Mouse (Mus musculus): Measurements from ENCODE around the gene Hoxb9. TPM values are rescaled to one million over a fixed set of nuclear protein-coding genes. Genes with fewer than 3 reads are reported as not detected.

The Hoxb9 gene
- polyA plus RNA-seq, 1 experiment from 2014 or later: not detected

GRCm38 (mm10) chr11:96271541-96272011, 319 bp downstream of the Hoxb9 start:
- Histone ChIP-seq H3K4me1 (peaks cover 9% of the 10 kb centered on the region; the same call in 1 of the 2 replicates), H3K27me3 (peaks cover 99% of the 10 kb centered on the region), H3K9me3 (no peaks in the 10 kb centered on the region), H3K27ac (replicated peaks) (no peak overlapping the region), H3K9ac (replicated peaks) (no peak overlapping the region), H3K4me3 (no peak overlapping the region), H3K4me2 (replicated peaks) (no peak overlapping the region), H3K36me3 (no peaks in the 10 kb centered on the region)
- ATAC-seq (replicated peaks): no peak
- WGBS: under 1% methylated on average over 52 of the region's 52 CpGs

DNA sequence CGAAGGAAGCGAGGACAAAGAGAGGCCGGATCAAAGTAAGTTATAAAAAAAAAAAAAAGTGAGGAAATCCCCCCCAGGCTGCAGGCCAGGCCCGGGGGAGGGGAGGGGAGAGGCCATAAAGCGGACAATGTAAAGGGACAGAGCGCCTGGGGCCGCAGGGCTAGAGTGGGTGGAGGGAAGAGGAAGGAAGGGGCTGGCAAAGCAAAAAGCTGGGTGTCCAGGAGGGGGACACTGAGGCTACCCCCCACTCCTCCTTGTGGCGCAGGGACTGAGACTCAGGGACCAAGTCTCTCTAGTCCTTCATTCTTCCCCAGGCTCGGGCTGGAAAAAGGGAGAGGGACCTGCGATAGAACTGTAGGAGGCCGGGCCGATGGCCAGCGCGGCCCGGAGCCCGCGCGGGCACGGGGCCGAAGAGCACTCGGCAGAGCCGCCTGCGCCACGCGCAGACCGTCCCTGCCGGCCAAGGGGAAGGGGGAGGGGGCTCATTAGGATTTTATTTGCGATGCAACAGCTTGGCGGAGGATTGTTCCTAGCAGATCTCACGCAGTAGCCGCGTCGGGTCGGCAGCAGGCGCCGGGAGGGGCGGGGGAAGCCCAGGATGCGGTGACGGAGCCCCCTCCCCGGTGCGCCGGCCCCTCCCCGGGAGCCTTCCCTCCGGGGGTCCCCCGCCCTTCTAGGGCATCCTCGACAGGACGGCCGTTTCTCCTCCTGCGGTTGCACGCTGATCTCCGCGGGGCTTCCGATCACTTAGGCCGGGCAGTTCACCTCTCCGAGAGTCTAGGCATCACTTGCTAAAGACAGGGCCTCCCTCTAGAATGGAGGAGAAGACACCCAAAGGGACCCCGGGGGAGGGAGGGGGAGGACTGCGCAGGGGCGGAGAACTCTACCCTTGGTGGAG, 1.0 kb downstream of the Hoxb9 start:
- under 1% methylated on average over 58 of the region's 58 CpGs for WGBS
- no peak for ATAC-seq (replicated peaks)
- Histone ChIP-seq H3K4me3 (peak overlapping the region; percentile 13; the same call in 1 of the 2 replicates), H3K4me1 (peaks cover 9% of the 10 kb centered on the region; the same call in 1 of the 2 replicates), H3K27ac (replicated peaks) (no peak overlapping the region), H3K9ac (replicated peaks) (no peak overlapping the region), H3K4me2 (replicated peaks) (peak overlapping the region; percentile 8; the same call in 1 of the 2 replicates), H3K27me3 (peaks cover 99% of the 10 kb centered on the region), H3K9me3 (no peaks in the 10 kb centered on the region), H3K36me3 (no peaks in the 10 kb centered on the region)

DNA sequence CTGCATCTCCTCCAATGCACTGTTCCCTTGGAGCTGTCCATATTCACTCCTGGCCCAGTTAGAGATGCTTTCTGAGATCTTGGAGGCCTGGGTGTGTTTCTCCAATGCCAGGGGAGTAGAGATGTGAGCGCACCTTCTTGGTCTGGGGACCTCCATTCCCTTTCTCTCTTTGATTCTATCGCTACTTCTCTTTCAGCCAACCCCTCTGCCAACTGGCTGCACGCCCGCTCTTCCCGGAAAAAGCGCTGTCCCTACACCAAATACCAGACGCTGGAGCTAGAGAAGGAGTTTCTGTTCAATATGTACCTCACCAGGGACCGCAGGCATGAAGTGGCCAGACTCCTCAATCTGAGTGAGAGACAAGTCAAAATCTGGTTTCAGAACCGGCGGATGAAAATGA, 3.2 kb downstream of the Hoxb9 start:
- Histone ChIP-seq H3K9me3 (no peaks in the 10 kb centered on the region), H3K4me1 (peaks cover 9% of the 10 kb centered on the region; the same call in 1 of the 2 replicates), H3K9ac (replicated peaks) (no peak overlapping the region), H3K27me3 (peaks cover 100% of the 10 kb centered on the region), H3K36me3 (no peaks in the 10 kb centered on the region), H3K27ac (replicated peaks) (no peak overlapping the region), H3K4me3 (no peak overlapping the region), H3K4me2 (replicated peaks) (no peak overlapping the region)
- ATAC-seq (replicated peaks): no peak
- 2% methylated on average over 10 of the region's 10 CpGs for WGBS

DNA sequence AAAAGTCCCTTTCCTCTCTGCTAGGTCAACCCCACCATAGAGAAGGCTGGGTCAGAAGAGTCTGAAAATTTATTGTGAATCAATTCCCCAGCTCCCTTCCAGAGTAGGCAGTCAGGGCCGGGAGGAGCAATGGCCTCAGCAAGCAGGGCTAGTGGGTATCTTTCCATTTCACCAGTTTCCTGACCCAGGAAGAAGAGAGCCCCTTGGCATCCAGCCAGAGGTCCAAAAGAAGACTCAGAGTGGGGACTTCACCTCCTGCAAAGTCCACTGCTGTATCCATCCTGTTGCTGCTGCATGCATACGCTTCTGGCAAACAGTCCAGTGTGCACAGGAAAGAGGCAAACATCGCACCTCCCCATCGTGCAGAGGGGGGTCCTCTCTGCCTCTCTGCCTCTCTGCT, 4.6 kb downstream of the Hoxb9 start:
- Histone ChIP-seq H3K4me1 (peaks cover 8% of the 10 kb centered on the region; the same call in 1 of the 2 replicates), H3K36me3 (no peaks in the 10 kb centered on the region), H3K4me3 (no peak overlapping the region), H3K27ac (replicated peaks) (no peak overlapping the region), H3K27me3 (peaks cover 100% of the 10 kb centered on the region), H3K9me3 (no peaks in the 10 kb centered on the region), H3K9ac (replicated peaks) (no peak overlapping the region), H3K4me2 (replicated peaks) (no peak overlapping the region)
- 7% methylated on average over 4 of the region's 4 CpGs for WGBS
- ATAC-seq (replicated peaks): no peak

GRCm38 (mm10) chr11:96277151-96278044, 6.1 kb downstream of the Hoxb9 start:
- ATAC-seq (replicated peaks): no peak
- no peak overlapping the region for H3K27ac ChIP-seq (replicated peaks)
- no peaks in the 10 kb centered on the region for H3K36me3 ChIP-seq
- peaks cover 100% of the 10 kb centered on the region for H3K27me3 ChIP-seq
- H3K4me3 ChIP-seq: no peak overlapping the region
- H3K9ac ChIP-seq (replicated peaks): no peak overlapping the region
- WGBS: 1% methylated on average over 35 of the region's 35 CpGs
- no peak overlapping the region for H3K4me2 ChIP-seq (replicated peaks)
- peaks cover 2% of the 10 kb centered on the region; the same call in 1 of the 2 replicates for H3K4me1 ChIP-seq
- H3K9me3 ChIP-seq: no peaks in the 10 kb centered on the region

DNA sequence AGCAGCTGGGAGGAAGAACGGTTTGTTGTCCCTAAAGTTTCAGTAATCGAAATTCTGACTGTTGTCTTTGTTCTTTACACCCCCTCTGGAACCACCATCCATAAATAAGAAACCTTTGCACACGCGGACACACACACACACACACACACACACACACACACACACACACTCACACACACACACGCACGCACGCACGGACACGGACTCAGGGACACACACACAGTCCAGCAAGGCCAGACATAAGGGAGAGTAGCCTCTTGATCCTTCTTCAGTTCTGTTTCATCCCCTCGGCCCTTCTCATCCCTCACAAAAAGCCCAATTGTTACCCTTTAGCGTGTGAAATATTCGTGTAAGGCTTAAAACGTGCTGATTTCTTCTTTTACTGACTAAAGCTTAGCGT, 7.1 kb downstream of the Hoxb9 start:
- WGBS: 12% methylated on average over 14 of the region's 14 CpGs
- Histone ChIP-seq H3K27me3 (peaks cover 100% of the 10 kb centered on the region), H3K9ac (replicated peaks) (no peak overlapping the region), H3K4me1 (no peaks in the 10 kb centered on the region), H3K4me2 (replicated peaks) (no peak overlapping the region), H3K4me3 (no peak overlapping the region), H3K36me3 (no peaks in the 10 kb centered on the region), H3K27ac (replicated peaks) (no peak overlapping the region), H3K9me3 (no peaks in the 10 kb centered on the region)
- no peak for ATAC-seq (replicated peaks)

GRCm38 (mm10) chr11:96278773-96279172, 7.5 kb downstream of the Hoxb9 start:
- WGBS: under 1% methylated on average over 9 of the region's 9 CpGs
- H3K27ac ChIP-seq (replicated peaks): no peak overlapping the region
- no peak overlapping the region for H3K4me3 ChIP-seq
- H3K27me3 ChIP-seq: peaks cover 100% of the 10 kb centered on the region
- H3K9ac ChIP-seq (replicated peaks): no peak overlapping the region
- no peak; the same call in 1 of the 2 replicates for ATAC-seq (replicated peaks)
- H3K36me3 ChIP-seq: no peaks in the 10 kb centered on the region
- no peaks in the 10 kb centered on the region for H3K9me3 ChIP-seq
- no peaks in the 10 kb centered on the region for H3K4me1 ChIP-seq
- H3K4me2 ChIP-seq (replicated peaks): no peak overlapping the region

- Histone ChIP-seq H3K4me2 (replicated peaks) (no peak overlapping the region), H3K27ac (replicated peaks) (no peak overlapping the region)
These were observed 8.4 kb downstream of the Hoxb9 start for GRCm38 (mm10) chr11:96279421-96280233.

DNA sequence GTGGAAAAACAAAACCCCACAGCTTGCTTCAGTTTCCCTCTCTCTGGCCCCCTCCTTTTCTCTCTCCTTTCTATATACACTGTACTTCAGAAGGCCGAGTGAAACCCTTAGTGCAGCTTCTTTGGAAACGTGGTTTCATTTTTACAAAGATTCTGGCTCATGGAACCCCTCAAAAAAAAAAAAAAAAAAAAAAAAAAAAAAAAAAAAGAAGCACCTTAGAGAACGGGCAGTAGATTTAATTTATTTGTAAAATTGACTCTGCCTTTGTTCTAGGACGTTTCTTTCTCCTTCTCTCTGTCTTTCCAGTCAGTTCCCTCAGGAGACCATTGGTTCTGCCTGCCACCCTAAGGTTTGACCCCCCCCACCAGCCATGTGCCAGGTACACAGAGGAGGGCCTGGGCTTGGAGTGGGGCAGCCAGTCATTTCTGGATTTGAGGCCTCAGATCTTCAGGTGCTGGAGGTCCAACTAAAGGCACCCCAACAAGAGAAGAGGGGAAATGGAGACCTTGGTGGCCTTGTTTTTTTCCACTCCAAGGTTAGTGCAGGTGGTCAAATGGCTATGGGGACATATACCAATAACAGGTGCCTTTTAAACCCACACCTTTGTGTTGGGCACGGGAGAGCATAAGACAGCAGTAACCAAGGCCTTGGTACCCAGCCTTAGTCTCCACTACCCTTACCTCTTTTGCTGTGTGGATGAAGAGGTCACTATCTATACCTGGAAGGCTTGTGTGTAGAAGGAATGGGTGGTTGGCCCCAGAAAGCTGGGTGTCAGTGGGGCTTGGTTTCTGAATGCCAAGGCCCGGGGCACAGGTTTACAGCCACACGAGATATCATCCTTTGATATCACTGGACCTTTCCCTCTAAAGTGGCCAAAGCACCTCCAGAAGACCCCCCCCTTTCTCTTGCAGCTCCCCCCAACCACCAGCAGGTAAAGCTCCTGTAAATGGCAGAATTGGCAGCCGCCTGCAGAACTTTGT, 9.4 kb downstream of the Hoxb9 start:
- no peak overlapping the region for H3K4me3 ChIP-seq
- ATAC-seq (replicated peaks): no peak
- WGBS: 8% methylated on average over 8 of the region's 8 CpGs

More at GRCm38 (mm10) chr11:96279421-96280233, 8.4 kb downstream of the Hoxb9 start:
- H3K4me3 ChIP-seq: no peak overlapping the region
- H3K4me1 ChIP-seq: peaks cover 8% of the 10 kb centered on the region
- ATAC-seq (replicated peaks): no peak
- peaks cover 100% of the 10 kb centered on the region for H3K27me3 ChIP-seq
- no peak overlapping the region for H3K9ac ChIP-seq (replicated peaks)
- H3K36me3 ChIP-seq: no peaks in the 10 kb centered on the region
- 2% methylated on average over 31 of the region's 31 CpGs for WGBS
- no peaks in the 10 kb centered on the region for H3K9me3 ChIP-seq

DNA sequence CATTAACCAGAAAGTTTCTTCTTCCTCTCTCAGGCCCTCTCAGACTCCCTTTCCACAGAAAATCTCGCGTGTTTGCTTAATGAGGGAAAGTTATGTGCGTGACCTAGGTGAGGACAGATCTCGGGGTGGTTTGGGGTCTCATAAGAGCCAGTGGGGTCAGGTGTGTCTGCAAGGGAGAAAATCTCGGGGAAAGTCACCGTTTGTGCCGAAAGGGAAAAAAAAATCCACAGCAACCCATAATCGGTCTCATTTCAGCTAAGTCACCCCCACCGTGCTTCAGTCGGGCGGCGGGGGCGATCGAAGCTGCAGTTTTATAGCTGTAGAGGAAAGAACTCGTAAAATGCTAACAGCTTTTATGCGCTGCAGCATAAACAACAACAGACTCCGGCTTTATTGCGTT, 10.1 kb downstream of the Hoxb9 start:
- H3K4me3 ChIP-seq: no peak overlapping the region
- H3K9me3 ChIP-seq: no peaks in the 10 kb centered on the region
- H3K9ac ChIP-seq (replicated peaks): no peak overlapping the region
- WGBS: 3% methylated on average over 18 of the region's 18 CpGs
- no peaks in the 10 kb centered on the region for H3K36me3 ChIP-seq
- no peak overlapping the region for H3K4me2 ChIP-seq (replicated peaks)
- ATAC-seq (replicated peaks): no peak
- H3K4me1 ChIP-seq: peaks cover 9% of the 10 kb centered on the region
- H3K27me3 ChIP-seq: peaks cover 98% of the 10 kb centered on the region
- H3K27ac ChIP-seq (replicated peaks): no peak overlapping the region

More for the DNA sequence above, 9.4 kb downstream of the Hoxb9 start:
- no peaks in the 10 kb centered on the region for H3K9me3 ChIP-seq
- H3K36me3 ChIP-seq: no peaks in the 10 kb centered on the region
- H3K27me3 ChIP-seq: peaks cover 98% of the 10 kb centered on the region
- H3K4me2 ChIP-seq (replicated peaks): no peak overlapping the region
- H3K9ac ChIP-seq (replicated peaks): no peak overlapping the region
- H3K27ac ChIP-seq (replicated peaks): no peak overlapping the region
- H3K4me1 ChIP-seq: peaks cover 9% of the 10 kb centered on the region

All from forebrain, embryonic 15.5 days (tissue).